Mouse (Mus musculus) NIH3T3 (cell line): Measurements from ENCODE around the gene Krtap20-2.
"Not testable (repeated sequence)": the region's sequence is repeated elsewhere in the genome, so short reads cannot be mapped to it uniquely, and the experiment has no call there.

Experiments
- DNase-seq: peaks from one replicate; pipeline ENCODE4 v3.0.0-alpha.2; 2012; ENCODE audit warnings: low read depth

The Krtap20-2 gene

GRCm38 (mm10) chr16:89205561-89205960, at the start of gene Krtap20-2:
Gene Krtap20-2, plus strand, starts transcription at chr16:89205861.
- DNase-seq, result no peak

- DNase-seq, result no peak
These were observed 48.0 kb upstream of the Krtap20-2 start, which contains the start of gene Gm9789 for GRCm38 (mm10) chr16:89157652-89158051. Gene Gm9789, plus strand, starts transcription at chr16:89157952.

- not testable (repeated sequence) for DNase-seq
These were observed 36.5 kb upstream of the Krtap20-2 start, which contains the start of gene Gm7735 for GRCm38 (mm10) chr16:89169190-89169589. Gene Gm7735, plus strand, starts transcription at chr16:89169490.

GRCm38 (mm10) chr16:89174435-89174834, 31.2 kb upstream of the Krtap20-2 start, which contains the start of gene 1110057P08Rik:
Gene 1110057P08Rik, plus strand, starts transcription at chr16:89174735.
- DNase-seq, result no peak

- DNase-seq, result no peak
These were observed 17.0 kb upstream of the Krtap20-2 start for GRCm38 (mm10) chr16:89188621-89189020.
